Mouse (Mus musculus): ENCODE results near the gene AC124502.3.
A peak's percentile ranks its signal among the peaks of the same experiment; 100 is the strongest.

Gene AC124502.3

GRCm38 (mm10) chr19:5058801-5059771 lies 20.4 kb downstream of the AC124502.3 start:
- peak; percentile 88 for DNase-seq (ENCODE audit: low read depth, low spot score)

GRCm38 (mm10) chr19:5060365-5061330 lies 22.0 kb downstream of the AC124502.3 start:
- peak; percentile 76 for DNase-seq (ENCODE audit: low read depth, low spot score)

GRCm38 (mm10) chr19:5062041-5062440 lies 23.4 kb downstream of the AC124502.3 start:
- DNase-seq (ENCODE audit: low read depth, low spot score): no peak

- DNase-seq (ENCODE audit: low read depth, low spot score): no peak
These were observed 23.8 kb downstream of the AC124502.3 start for GRCm38 (mm10) chr19:5062446-5062845.

GRCm38 (mm10) chr19:5065104-5065503 lies 26.4 kb downstream of the AC124502.3 start:
- no peak for DNase-seq (ENCODE audit: low read depth, low spot score)

GRCm38 (mm10) chr19:5067040-5067799 lies 28.5 kb downstream of the AC124502.3 start:
- DNase-seq (ENCODE audit: low read depth, low spot score): peak; percentile 49

- peak; percentile 51 for DNase-seq (ENCODE audit: low read depth, low spot score)
These were observed 29.3 kb downstream of the AC124502.3 start, which contains the start of gene Cd248 for GRCm38 (mm10) chr19:5067867-5068569. Gene Cd248 (plus strand): TSS chr19:5068078.

GRCm38 (mm10) chr19:5068570-5069234 lies 30.0 kb downstream of the AC124502.3 start:
- DNase-seq (ENCODE audit: low read depth, low spot score): no peak

GRCm38 (mm10) chr19:5069486-5069885 lies 30.8 kb downstream of the AC124502.3 start:
- DNase-seq (ENCODE audit: low read depth, low spot score): no peak

GRCm38 (mm10) chr19:5069978-5070377 lies 31.3 kb downstream of the AC124502.3 start:
- DNase-seq (ENCODE audit: low read depth, low spot score): no peak

- DNase-seq (ENCODE audit: low read depth, low spot score): no peak
These were observed 32.4 kb downstream of the AC124502.3 start for GRCm38 (mm10) chr19:5071077-5071476.

GRCm38 (mm10) chr19:5071545-5072369 lies 33.1 kb downstream of the AC124502.3 start:
- peak; percentile 98 for DNase-seq (ENCODE audit: low read depth, low spot score)

- peak; percentile 90 for DNase-seq (ENCODE audit: low read depth, low spot score)
These were observed 33.8 kb downstream of the AC124502.3 start for GRCm38 (mm10) chr19:5072389-5073019.

- DNase-seq (ENCODE audit: low read depth, low spot score): peak; percentile 88
These were observed 34.3 kb downstream of the AC124502.3 start for GRCm38 (mm10) chr19:5073028-5073427.

- no peak for DNase-seq (ENCODE audit: low read depth, low spot score)
These were observed 34.8 kb downstream of the AC124502.3 start for GRCm38 (mm10) chr19:5073518-5073917.

GRCm38 (mm10) chr19:5079279-5079678 lies 40.6 kb downstream of the AC124502.3 start:
- DNase-seq (ENCODE audit: low read depth, low spot score): no peak

- no peak for DNase-seq (ENCODE audit: low read depth, low spot score)
These were observed 43.3 kb downstream of the AC124502.3 start for GRCm38 (mm10) chr19:5082005-5082404.

- DNase-seq (ENCODE audit: low read depth, low spot score): peak; percentile 61
These were observed 43.9 kb downstream of the AC124502.3 start for GRCm38 (mm10) chr19:5082596-5082995.

Measured in ZHBTc4 (cell line).